17 mouse cellular contexts compared by ENCODE assay signal in genomic region chr1:128770786-128771185, GRCm38 (mm10).
"Had no signal": no experiment of that assay in that cellular context is flagged by ENCODE, and none has a peak within 500 bp of the region (broad histone marks: within the 10 kb centered on the region; RNA-seq: fewer than 3 reads in every experiment).

No protein-coding gene starts in this region.

- DNase-seq: gastrocnemius, postnatal 14 days; gastrocnemius, postnatal 36 days; heart, adult 2 months; heart, postnatal 14 days; heart, postnatal 36 days; kidney, adult 11 months; kidney, adult 2 months; kidney, adult 9 months; kidney, postnatal 14 days; kidney, postnatal 36 days; layer of hippocampus, adult 9-11 months; layer of hippocampus, postnatal 36 days; left cerebral cortex, postnatal 4 days; liver, embryonic 13.5 days; liver, postnatal 0 days had no signal

- ATAC-seq: hindbrain, postnatal 0 days; intestine, embryonic 16.5 days; liver, postnatal 0 days had no signal
